Mouse (Mus musculus): ENCODE measurements around the gene Abcb10. TPM values are rescaled to one million over a fixed set of nuclear protein-coding genes. Genes with fewer than 3 reads are reported as not detected.
"Not testable (repeated sequence)": the region's sequence is repeated elsewhere in the genome, so short reads cannot be mapped to it uniquely, and the experiment has no call there.

Abcb10 gene
- polyA plus RNA-seq, 1 experiment from 2014 or later: 18.2 TPM

GRCm38 (mm10) chr8:123978166-123978838, 4.6 kb downstream of the Abcb10 start:
- no peaks in the 10 kb centered on the region for H3K9me3 ChIP-seq
- H3K27me3 ChIP-seq: no peaks in the 10 kb centered on the region
- H3K4me1 ChIP-seq: peaks cover 26% of the 10 kb centered on the region
- no peaks in the 10 kb centered on the region for H3K36me3 ChIP-seq
- no peak overlapping the region for H3K4me2 ChIP-seq
- 0 out of 2 replicates have a peak overlapping the region, but pooled peaks have one; percentile 27 for H3K9ac ChIP-seq
- 64% methylated on average over 14 of the region's 14 CpGs for WGBS
- ATAC-seq (ENCODE audit: insufficient number of reproducible peaks, insufficient read depth, low FRiP score, low TSS enrichment, low read depth): no peak
- H3K4me3 ChIP-seq: no peak overlapping the region
- no peak overlapping the region for H3K27ac ChIP-seq

- no peaks in the 10 kb centered on the region for H3K9me3 ChIP-seq
- no peaks in the 10 kb centered on the region for H3K36me3 ChIP-seq
- no peak overlapping the region for H3K4me2 ChIP-seq
- no peak overlapping the region for H3K27ac ChIP-seq
- ATAC-seq (ENCODE audit: insufficient number of reproducible peaks, insufficient read depth, low FRiP score, low TSS enrichment, low read depth): no peak
- peaks cover 23% of the 10 kb centered on the region for H3K4me1 ChIP-seq
- no peak overlapping the region for H3K4me3 ChIP-seq
- H3K27me3 ChIP-seq: no peaks in the 10 kb centered on the region
- 94% methylated on average over 4 of the region's 4 CpGs for WGBS
- no peak overlapping the region for H3K9ac ChIP-seq
Observed at GRCm38 (mm10) chr8:123977499-123977898, 5.4 kb downstream of the Abcb10 start.

GRCm38 (mm10) chr8:123973495-123973894, 9.4 kb downstream of the Abcb10 start:
- H3K27me3 ChIP-seq: no peaks in the 10 kb centered on the region
- H3K9ac ChIP-seq: no peak overlapping the region
- H3K27ac ChIP-seq: no peak overlapping the region
- WGBS: 66% methylated on average over 1 of the region's 1 CpGs
- no peak overlapping the region for H3K4me2 ChIP-seq
- H3K4me1 ChIP-seq: 0 out of 2 replicates have a peak, but pooled peaks cover 2% of the 10 kb centered on the region
- H3K36me3 ChIP-seq: peaks cover 17% of the 10 kb centered on the region; the same call in 1 of the 2 replicates
- H3K4me3 ChIP-seq: no peak overlapping the region
- no peak for ATAC-seq (ENCODE audit: insufficient number of reproducible peaks, insufficient read depth, low FRiP score, low TSS enrichment, low read depth)
- no peaks in the 10 kb centered on the region for H3K9me3 ChIP-seq

- no peak for ATAC-seq (ENCODE audit: insufficient number of reproducible peaks, insufficient read depth, low FRiP score, low TSS enrichment, low read depth)
- whole genome bisulfite sequencing: 58% methylated on average over 2 of the region's 2 CpGs
- H3K4me1 ChIP-seq: no peaks in the 10 kb centered on the region
- no peak overlapping the region for H3K4me2 ChIP-seq
- no peaks in the 10 kb centered on the region for H3K27me3 ChIP-seq
- H3K9me3 ChIP-seq: no peaks in the 10 kb centered on the region
- H3K36me3 ChIP-seq: peaks cover 42% of the 10 kb centered on the region
- H3K9ac ChIP-seq: no peak overlapping the region
- H3K27ac ChIP-seq: no peak overlapping the region
- no peak overlapping the region for H3K4me3 ChIP-seq
Observed at GRCm38 (mm10) chr8:123966896-123967295, 16.0 kb downstream of the Abcb10 start.

GRCm38 (mm10) chr8:123961371-123961770, 21.6 kb downstream of the Abcb10 start:
- Histone ChIP-seq H3K9ac (no peak overlapping the region), H3K36me3 (peaks cover 57% of the 10 kb centered on the region), H3K27ac (no peak overlapping the region), H3K4me1 (no peaks in the 10 kb centered on the region), H3K9me3 (no peaks in the 10 kb centered on the region), H3K4me3 (no peak overlapping the region), H3K4me2 (no peak overlapping the region), H3K27me3 (no peaks in the 10 kb centered on the region)
- WGBS: 67% methylated on average over 1 of the region's 1 CpGs
- ATAC-seq (ENCODE audit: insufficient number of reproducible peaks, insufficient read depth, low FRiP score, low TSS enrichment, low read depth): no peak

- not testable (repeated sequence) for H3K4me1 ChIP-seq; H3K9ac ChIP-seq; H3K4me2 ChIP-seq; H3K27ac ChIP-seq; H3K4me3 ChIP-seq; ATAC-seq (ENCODE audit: insufficient number of reproducible peaks, insufficient read depth, low FRiP score, low TSS enrichment, low read depth); H3K9me3 ChIP-seq; H3K27me3 ChIP-seq
- WGBS: 81% methylated on average over 5 of the region's 5 CpGs
- H3K36me3 ChIP-seq: peaks cover 59% of the 10 kb centered on the region
Observed at GRCm38 (mm10) chr8:123960556-123960955, 22.4 kb downstream of the Abcb10 start.

- Histone ChIP-seq H3K4me2 (no peak overlapping the region), H3K27me3 (no peaks in the 10 kb centered on the region), H3K4me1 (no peaks in the 10 kb centered on the region), H3K4me3 (no peak overlapping the region), H3K27ac (no peak overlapping the region), H3K9ac (no peak overlapping the region), H3K9me3 (no peaks in the 10 kb centered on the region), H3K36me3 (peaks cover 61% of the 10 kb centered on the region)
- ATAC-seq (ENCODE audit: insufficient number of reproducible peaks, insufficient read depth, low FRiP score, low TSS enrichment, low read depth): no peak
- 88% methylated on average over 9 of the region's 9 CpGs for WGBS
Observed at GRCm38 (mm10) chr8:123960056-123960455, 22.9 kb downstream of the Abcb10 start.

- Histone ChIP-seq H3K9me3 (no peaks in the 10 kb centered on the region), H3K36me3 (peaks cover 62% of the 10 kb centered on the region), H3K4me2 (no peak overlapping the region), H3K4me3 (no peak overlapping the region), H3K4me1 (no peaks in the 10 kb centered on the region), H3K9ac (no peak overlapping the region), H3K27me3 (no peaks in the 10 kb centered on the region), H3K27ac (no peak overlapping the region)
- 90% methylated on average over 6 of the region's 6 CpGs for WGBS
- no peak for ATAC-seq (ENCODE audit: insufficient number of reproducible peaks, insufficient read depth, low FRiP score, low TSS enrichment, low read depth)
Observed at GRCm38 (mm10) chr8:123959473-123959872, 23.4 kb downstream of the Abcb10 start.

GRCm38 (mm10) chr8:123958130-123958529, 24.8 kb downstream of the Abcb10 start:
- Histone ChIP-seq H3K4me2 (no peak overlapping the region), H3K9ac (no peak overlapping the region), H3K36me3 (peaks cover 65% of the 10 kb centered on the region), H3K27ac (no peak overlapping the region), H3K4me3 (no peak overlapping the region), H3K27me3 (no peaks in the 10 kb centered on the region), H3K9me3 (no peaks in the 10 kb centered on the region), H3K4me1 (no peaks in the 10 kb centered on the region)
- 75% methylated on average over 17 of the region's 17 CpGs for WGBS
- ATAC-seq (ENCODE audit: insufficient number of reproducible peaks, insufficient read depth, low FRiP score, low TSS enrichment, low read depth): no peak

GRCm38 (mm10) chr8:123954246-123954645, 28.7 kb downstream of the Abcb10 start:
- Histone ChIP-seq H3K4me3 (no peak overlapping the region), H3K4me2 (no peak overlapping the region), H3K4me1 (peaks cover 7% of the 10 kb centered on the region), H3K27ac (no peak overlapping the region), H3K9ac (no peak overlapping the region), H3K27me3 (no peaks in the 10 kb centered on the region), H3K36me3 (peaks cover 40% of the 10 kb centered on the region), H3K9me3 (no peaks in the 10 kb centered on the region)
- ATAC-seq (ENCODE audit: insufficient number of reproducible peaks, insufficient read depth, low FRiP score, low TSS enrichment, low read depth): no peak
- 92% methylated on average over 8 of the region's 8 CpGs for WGBS

GRCm38 (mm10) chr8:123953686-123954085, 29.2 kb downstream of the Abcb10 start:
- Histone ChIP-seq H3K27ac (no peak overlapping the region), H3K4me1 (peaks cover 7% of the 10 kb centered on the region), H3K9ac (no peak overlapping the region), H3K27me3 (no peaks in the 10 kb centered on the region), H3K36me3 (peaks cover 36% of the 10 kb centered on the region), H3K4me3 (no peak overlapping the region), H3K4me2 (no peak overlapping the region), H3K9me3 (no peaks in the 10 kb centered on the region)
- WGBS: 87% methylated on average over 8 of the region's 8 CpGs
- no peak for ATAC-seq (ENCODE audit: insufficient number of reproducible peaks, insufficient read depth, low FRiP score, low TSS enrichment, low read depth)

- H3K4me3 ChIP-seq: peak overlapping the region; percentile 100
- peaks cover 14% of the 10 kb centered on the region for H3K4me1 ChIP-seq
- peaks cover 28% of the 10 kb centered on the region for H3K36me3 ChIP-seq
- ATAC-seq (ENCODE audit: insufficient number of reproducible peaks, insufficient read depth, low FRiP score, low TSS enrichment, low read depth): no peak
- H3K27me3 ChIP-seq: no peaks in the 10 kb centered on the region
- H3K9me3 ChIP-seq: no peaks in the 10 kb centered on the region
- peak overlapping the region; percentile 91 for H3K27ac ChIP-seq
- H3K4me2 ChIP-seq: peak overlapping the region; percentile 97
- 33% methylated on average over 10 of the region's 10 CpGs for WGBS
- H3K9ac ChIP-seq: peak overlapping the region; percentile 91
Observed at GRCm38 (mm10) chr8:123950077-123950802, 32.7 kb downstream of the Abcb10 start.

Measured in embryonic facial prominence, embryonic 13.5 days (tissue).